Mouse (Mus musculus) intestine, embryonic 14.5 days (tissue): Measurements from ENCODE around the gene Efnb3. TPM values are rescaled to one million over a fixed set of nuclear protein-coding genes. Genes with fewer than 3 reads are reported as not detected.

Experiments used
- ATAC-seq: fragments of 200-750 bp; cut with Nextera tagmentation; replicated peaks from 2 replicates; pipeline ENCODE4 v1.8.0; 2017; ENCODE audit warnings: low read depth, moderate number of reproducible peaks, moderate TSS enrichment, moderate library complexity; ENCODE audit not compliant: low FRiP score, low TSS enrichment
- DNase-seq: peaks from one replicate; pipeline ENCODE4 v3.0.0-alpha.2; 2018; ENCODE audit warnings: low spot score
- H3K27ac ChIP-seq: fragments of 300-500 bp; sonication (generic); 2 replicates; pipeline ENCODE4 v1.5.1; 2014; ENCODE audit warnings: low read depth, mild to moderate bottlenecking, control low read depth
- H3K27me3 ChIP-seq: fragments of 300-500 bp; sonication (generic); replicated peaks from 2 replicates; pipeline ENCODE4 v1.6.1; 2014; ENCODE audit warnings: low read length, control low read depth; ENCODE audit not compliant: control insufficient read depth, insufficient read depth
- H3K36me3 ChIP-seq: fragments of 300-500 bp; sonication (generic); 2 replicates; pipeline ENCODE4 v1.6.1; 2014; ENCODE audit warnings: low read length, control low read depth; ENCODE audit not compliant: control insufficient read depth, insufficient read depth
- H3K4me1 ChIP-seq: fragments of 300-500 bp; sonication (generic); replicated peaks from 2 replicates; pipeline ENCODE4 v1.6.1; 2014; ENCODE audit warnings: low read length, control low read depth, mixed read lengths; ENCODE audit not compliant: control insufficient read depth, insufficient read depth
- H3K4me2 ChIP-seq: fragments of 300-500 bp; sonication (generic); 2 replicates; pipeline ENCODE4 v1.6.1; 2014; ENCODE audit warnings: low read length
- H3K4me3 ChIP-seq: fragments of 300-500 bp; sonication (generic); 2 replicates; pipeline ENCODE4 v1.5.1; 2014; ENCODE audit warnings: low read depth, low read length, control low read depth, mixed read lengths
- H3K9ac ChIP-seq: fragments of 300-500 bp; sonication (generic); 2 replicates; pipeline ENCODE4 v1.6.1; 2014; ENCODE audit warnings: mild to moderate bottlenecking, low read length
- H3K9me3 ChIP-seq: fragments of 300-500 bp; sonication (generic); 2 replicates; pipeline ENCODE4 v1.6.1; 2016; ENCODE audit warnings: low read length, control low read depth; ENCODE audit not compliant: control insufficient read depth
- WGBS: fragments of 180-500 bp; shearing (Covaris S2); extraction: QIAGEN DNeasy Blood & Tissue Kit; methylation state at CpG from one replicate; pipeline ENCODE4 v1.1.7; 2014; 5-methylcytosine and 5-hydroxymethylcytosine counted together
- polyA plus RNA-seq: library from polyadenylated mRNA; unstranded; fragments of >200 nt; fragmentation: Nextera tagmentation; extraction: Ambion mirVana; gene quantifications from 2 replicates; pipeline ENCODE4 v1.2.1, GENCODE M21; 2014

The Efnb3 gene
- polyA plus RNA-seq, 1 experiment from 2014 or later: 4.9 TPM

DNA sequence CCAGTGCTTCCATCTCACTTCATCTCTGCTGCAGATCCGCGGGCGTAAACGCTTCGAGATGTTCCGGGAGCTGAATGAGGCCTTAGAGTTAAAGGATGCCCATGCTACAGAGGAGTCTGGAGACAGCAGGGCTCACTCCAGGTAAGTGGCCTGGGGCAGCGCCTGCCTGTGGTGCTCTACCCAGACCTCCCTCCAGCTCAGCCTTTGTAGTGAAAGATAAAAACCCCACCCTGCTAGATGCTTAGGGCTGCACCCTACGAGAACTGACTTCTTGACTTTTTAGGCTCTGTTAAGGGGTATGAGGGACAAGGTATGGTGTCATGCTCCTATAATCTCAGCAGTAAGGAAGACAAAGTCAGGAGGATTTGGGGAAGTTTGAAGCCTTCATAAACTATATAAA is 30.6 kb upstream of the Efnb3 start:
- Histone ChIP-seq H3K36me3 (peaks cover 74% of the 10 kb centered on the region), H3K27me3 (no peaks in the 10 kb centered on the region), H3K9me3 (no peaks in the 10 kb centered on the region), H3K4me3 (no peak overlapping the region), H3K27ac (no peak overlapping the region), H3K9ac (no peak overlapping the region), H3K4me1 (no peaks in the 10 kb centered on the region), H3K4me2 (no peak overlapping the region)
- ATAC-seq (no peak), DNase-seq (no peak)
- 94% methylated on average over 8 of the region's 8 CpGs for WGBS

GRCm38 (mm10) chr11:69589207-69589834 is 29.3 kb upstream of the Efnb3 start:
- Histone ChIP-seq H3K27me3 (no peaks in the 10 kb centered on the region), H3K36me3 (peaks cover 70% of the 10 kb centered on the region), H3K27ac (no peak overlapping the region), H3K4me3 (no peak overlapping the region), H3K4me1 (no peaks in the 10 kb centered on the region), H3K9ac (no peak overlapping the region), H3K4me2 (no peak overlapping the region), H3K9me3 (no peaks in the 10 kb centered on the region)
- no peak for ATAC-seq
- 91% methylated on average over 22 of the region's 22 CpGs for WGBS
- DNase-seq: no peak

- DNase-seq (no peak), ATAC-seq (no peak)
- Histone ChIP-seq H3K36me3 (peaks cover 44% of the 10 kb centered on the region), H3K4me1 (peaks cover 6% of the 10 kb centered on the region; the same call in 1 of the 2 replicates), H3K9ac (no peak overlapping the region), H3K4me3 (no peak overlapping the region), H3K4me2 (no peak overlapping the region), H3K27me3 (no peaks in the 10 kb centered on the region), H3K27ac (no peak overlapping the region), H3K9me3 (no peaks in the 10 kb centered on the region)
- 81% methylated on average over 7 of the region's 7 CpGs for WGBS
Observed at GRCm38 (mm10) chr11:69585718-69586325, 25.8 kb upstream of the Efnb3 start.

DNA sequence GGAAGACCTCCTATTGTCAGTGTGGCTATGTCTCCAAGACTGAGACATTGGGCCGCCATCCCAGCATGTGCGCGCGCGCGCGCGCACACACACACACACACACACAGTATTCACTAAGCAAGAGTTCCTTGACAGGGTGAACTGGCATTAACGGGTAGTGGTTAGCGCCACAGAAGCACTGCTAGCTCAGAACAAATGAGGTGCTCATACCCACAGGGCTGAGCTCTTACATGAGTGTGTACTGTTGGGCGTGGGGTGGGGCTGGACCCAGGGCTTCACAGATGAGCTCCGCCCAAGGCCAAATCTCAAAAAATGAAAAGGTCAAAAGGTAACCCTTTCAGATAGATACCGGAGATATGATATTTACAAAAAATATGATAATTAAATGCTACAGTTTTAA is 24.9 kb upstream of the Efnb3 start:
- Histone ChIP-seq H3K4me2 (no peak overlapping the region), H3K27ac (no peak overlapping the region), H3K4me1 (peaks cover 6% of the 10 kb centered on the region; the same call in 1 of the 2 replicates), H3K9ac (no peak overlapping the region), H3K9me3 (no peaks in the 10 kb centered on the region), H3K27me3 (no peaks in the 10 kb centered on the region), H3K4me3 (no peak overlapping the region), H3K36me3 (peaks cover 35% of the 10 kb centered on the region)
- no peak for DNase-seq
- 95% methylated on average over 13 of the region's 13 CpGs for WGBS
- ATAC-seq: no peak

DNA sequence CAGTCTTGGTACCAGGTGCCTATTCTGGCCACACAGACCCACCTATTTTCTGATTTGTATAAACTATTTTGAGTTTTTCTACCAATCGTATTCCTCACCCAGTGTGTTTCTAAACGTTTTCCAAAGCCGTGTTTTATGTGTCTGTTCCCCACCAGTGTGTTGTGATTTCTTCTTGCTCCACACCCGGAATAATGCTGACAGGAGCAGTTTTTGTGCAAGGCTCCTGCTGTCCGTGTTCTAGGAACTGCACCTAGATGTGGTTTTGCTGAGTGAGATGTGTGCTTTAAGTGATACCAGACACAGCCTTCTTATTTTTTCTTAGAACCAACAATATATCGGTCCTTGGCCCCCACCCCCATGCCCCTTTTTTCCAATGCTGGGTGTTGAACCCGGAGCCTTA is 24.0 kb upstream of the Efnb3 start:
- WGBS: 81% methylated on average over 7 of the region's 7 CpGs
- Histone ChIP-seq H3K27ac (no peak overlapping the region), H3K4me2 (no peak overlapping the region), H3K36me3 (peaks cover 26% of the 10 kb centered on the region), H3K4me3 (no peak overlapping the region), H3K27me3 (no peaks in the 10 kb centered on the region), H3K9me3 (no peaks in the 10 kb centered on the region), H3K4me1 (peaks cover 6% of the 10 kb centered on the region; the same call in 1 of the 2 replicates), H3K9ac (no peak overlapping the region)
- DNase-seq (no peak), ATAC-seq (no peak)

DNA sequence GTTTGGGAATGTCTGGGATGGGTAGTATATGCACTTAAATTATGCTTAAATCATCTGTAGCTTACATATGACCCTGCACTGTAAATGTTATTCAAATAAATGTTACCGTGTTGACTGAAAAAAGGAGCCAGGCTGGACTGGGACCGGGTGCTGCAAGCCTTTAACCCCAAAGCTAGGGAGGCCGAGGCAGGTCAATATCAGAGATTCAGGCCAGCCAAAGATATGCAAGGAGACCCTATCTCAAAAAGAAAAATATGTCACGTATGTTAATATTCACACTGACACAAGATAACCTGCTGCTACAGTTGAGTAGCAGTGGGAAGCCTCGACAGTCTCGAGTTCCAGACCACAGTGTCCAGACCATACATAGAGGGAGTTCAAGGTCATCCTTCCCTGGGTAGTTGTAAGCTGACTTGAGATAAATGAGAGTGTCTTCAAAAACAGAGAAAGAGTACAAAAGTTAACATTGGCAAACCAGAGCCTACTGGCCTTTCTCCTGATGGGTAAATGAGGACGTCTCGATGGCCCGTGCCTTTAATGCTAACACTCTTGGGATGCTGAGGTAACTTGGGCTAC is 22.3 kb upstream of the Efnb3 start:
- no peak for ATAC-seq
- WGBS: 67% methylated on average over 9 of the region's 9 CpGs
- peak overlapping the region; percentile 96; the same call in 1 of the 2 replicates for H3K27ac ChIP-seq

DNA sequence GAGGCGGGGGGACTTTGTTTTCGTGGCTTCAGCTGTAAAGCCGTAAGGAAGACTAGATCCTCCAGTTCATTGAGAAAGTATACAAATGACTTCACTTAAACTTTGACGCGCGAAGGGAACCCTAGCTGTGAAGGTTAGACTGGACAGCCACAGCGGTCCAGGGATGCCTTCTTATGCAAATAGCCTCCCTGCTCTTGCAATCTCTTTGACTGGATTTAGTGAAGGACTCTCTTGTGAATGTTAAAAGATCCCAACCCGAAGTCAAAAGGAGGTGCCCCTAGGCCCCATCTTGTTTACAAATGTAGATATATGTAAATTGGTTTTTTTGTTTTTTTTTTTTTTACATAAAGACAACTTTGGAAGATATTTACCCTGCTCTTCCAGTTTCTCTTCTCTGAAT is 21.8 kb upstream of the Efnb3 start:
- peaks cover 21% of the 10 kb centered on the region for H3K4me1 ChIP-seq
- no peaks in the 10 kb centered on the region for H3K27me3 ChIP-seq
- H3K27ac ChIP-seq: peak overlapping the region; percentile 96
- peak overlapping the region; percentile 79 for H3K4me2 ChIP-seq
- ATAC-seq (no peak), DNase-seq (no peak)
- WGBS: under 1% methylated on average over 8 of the region's 8 CpGs
- peak overlapping the region; percentile 92 for H3K9ac ChIP-seq
- no peaks in the 10 kb centered on the region for H3K9me3 ChIP-seq
- H3K36me3 ChIP-seq: peaks cover 10% of the 10 kb centered on the region
- peak overlapping the region; percentile 78 for H3K4me3 ChIP-seq

More for the DNA sequence above, 22.3 kb upstream of the Efnb3 start:
- H3K36me3 ChIP-seq: peaks cover 10% of the 10 kb centered on the region
- H3K4me2 ChIP-seq: peak overlapping the region; percentile 79
- peak overlapping the region; percentile 78 for H3K4me3 ChIP-seq
- no peaks in the 10 kb centered on the region for H3K27me3 ChIP-seq
- no peak for DNase-seq
- no peaks in the 10 kb centered on the region for H3K9me3 ChIP-seq
- peaks cover 17% of the 10 kb centered on the region for H3K4me1 ChIP-seq
- peak overlapping the region; percentile 92 for H3K9ac ChIP-seq

DNA sequence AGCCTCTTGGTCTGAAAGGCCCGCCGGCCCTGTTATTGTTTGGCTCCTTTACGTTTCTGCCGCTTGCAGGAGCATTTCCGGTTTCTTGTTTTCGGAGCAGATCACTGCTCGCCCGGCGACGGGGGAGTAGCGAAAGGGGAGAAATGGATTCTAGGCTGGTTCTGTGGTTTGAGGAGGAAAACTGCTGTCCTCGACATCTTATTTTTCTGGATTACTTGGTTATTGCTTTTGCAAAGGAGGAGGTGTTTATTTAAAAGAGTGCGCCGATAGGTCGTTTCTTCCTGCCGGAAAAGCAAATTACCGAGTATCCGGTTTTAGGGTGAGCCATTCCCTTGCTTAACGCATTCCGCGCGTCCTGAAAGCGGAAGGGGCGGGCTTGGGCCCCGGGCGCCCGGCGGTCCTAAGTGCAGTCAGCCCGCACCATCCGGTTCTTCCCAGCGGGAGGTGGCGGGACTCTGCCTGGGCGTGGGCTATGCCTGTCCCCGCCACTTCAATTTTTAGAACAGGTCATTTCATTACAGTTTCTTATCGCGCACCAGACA is 21.2 kb upstream of the Efnb3 start:
- Histone ChIP-seq H3K9ac (peak overlapping the region; percentile 92), H3K27me3 (no peaks in the 10 kb centered on the region), H3K36me3 (0 out of 2 replicates have a peak, but pooled peaks cover 7% of the 10 kb centered on the region), H3K4me3 (peak overlapping the region; percentile 78), H3K4me2 (peak overlapping the region; percentile 79), H3K27ac (peak overlapping the region; percentile 96), H3K4me1 (peaks cover 21% of the 10 kb centered on the region), H3K9me3 (no peaks in the 10 kb centered on the region)
- DNase-seq: peak; percentile 92
- peak; percentile 83 for ATAC-seq
- under 1% methylated on average over 36 of the region's 36 CpGs for WGBS
